Mouse (Mus musculus) neural tube, embryonic 14.5 days (tissue): ENCODE measurements around the gene Dock10. TPM values are rescaled to one million over a fixed set of nuclear protein-coding genes. Genes with fewer than 3 reads are reported as not detected.

Source experiments
- ATAC-seq: fragments of 200-750 bp; cut with Nextera tagmentation; 2 replicates; pipeline ENCODE4 v1.8.0; 2017; ENCODE audit warnings: low read depth, mild to moderate bottlenecking, moderate TSS enrichment, moderate library complexity
- H3K27ac ChIP-seq: fragments of 300-500 bp; sonication (generic); 2 replicates; pipeline ENCODE4 v1.5.1; 2014; ENCODE audit warnings: low read depth, mild to moderate bottlenecking, control low read depth, low read length, moderate library complexity, mixed read lengths
- H3K27me3 ChIP-seq: fragments of 300-500 bp; sonication (generic); 2 replicates; pipeline ENCODE4 v1.6.1; 2014; ENCODE audit warnings: low read length; ENCODE audit not compliant: control insufficient read depth, insufficient read depth
- H3K36me3 ChIP-seq: fragments of 300-500 bp; sonication (generic); 2 replicates; pipeline ENCODE4 v1.6.1; 2014; ENCODE audit warnings: low read length, mixed read lengths; ENCODE audit not compliant: control insufficient read depth, insufficient read depth
- H3K4me1 ChIP-seq: fragments of 300-500 bp; sonication (generic); 2 replicates; pipeline ENCODE4 v1.6.1; 2014; ENCODE audit warnings: low read length; ENCODE audit not compliant: control insufficient read depth, insufficient read depth
- H3K4me2 ChIP-seq: fragments of 300-500 bp; sonication (generic); 2 replicates; pipeline ENCODE4 v1.6.1; 2014; ENCODE audit warnings: mild to moderate bottlenecking, low read depth, low read length, control low read depth
- H3K4me3 ChIP-seq: fragments of 300-500 bp; sonication (generic); 2 replicates; pipeline ENCODE4 v1.5.1; 2014; ENCODE audit warnings: low read depth, low read length, control low read depth, mixed read lengths
- H3K9ac ChIP-seq: fragments of 300-500 bp; sonication (generic); replicated peaks from 2 replicates; pipeline ENCODE4 v1.6.1; 2014; ENCODE audit warnings: low read depth, mild to moderate bottlenecking, control low read depth, low read length, mixed read lengths
- H3K9me3 ChIP-seq: fragments of 300-500 bp; sonication (generic); 2 replicates; pipeline ENCODE4 v1.6.1; 2016; ENCODE audit warnings: low read length; ENCODE audit not compliant: control insufficient read depth
- WGBS: fragments of 180-500 bp; shearing (Covaris S2); extraction: QIAGEN DNeasy Blood & Tissue Kit; methylation state at CpG from one replicate; pipeline ENCODE4 v1.1.7; 2014; 5-methylcytosine and 5-hydroxymethylcytosine counted together
- polyA plus RNA-seq: library from polyadenylated mRNA; unstranded; fragments of >200 nt; fragmentation: Nextera tagmentation; extraction: Ambion mirVana; gene quantifications from 2 replicates; pipeline ENCODE4 v1.2.1, GENCODE M21; 2014

Dock10 gene
- polyA plus RNA-seq, 1 experiment from 2014 or later, result 8.3 TPM

- WGBS, result 97% methylated on average over 3 of the region's 3 CpGs
- Histone ChIP-seq H3K4me1 (no peaks in the 10 kb centered on the region), H3K9ac (no peak overlapping the region), H3K4me2 (no peak overlapping the region), H3K4me3 (no peak overlapping the region), H3K27ac (no peak overlapping the region), H3K9me3 (no peaks in the 10 kb centered on the region), H3K36me3 (no peaks in the 10 kb centered on the region), H3K27me3 (no peaks in the 10 kb centered on the region)
- ATAC-seq, result no peak
Observed at GRCm38 (mm10) chr1:80582186-80582585, 176.1 kb downstream of the Dock10 start.

GRCm38 (mm10) chr1:80576898-80577297, 181.4 kb downstream of the Dock10 start:
- H3K4me3 ChIP-seq, result no peak overlapping the region
- no peaks in the 10 kb centered on the region for H3K9me3 ChIP-seq
- no peak for ATAC-seq
- no peaks in the 10 kb centered on the region for H3K4me1 ChIP-seq
- H3K36me3 ChIP-seq, result no peaks in the 10 kb centered on the region
- no peaks in the 10 kb centered on the region for H3K27me3 ChIP-seq
- H3K27ac ChIP-seq, result no peak overlapping the region
- WGBS, result 77% methylated on average over 2 of the region's 2 CpGs
- H3K4me2 ChIP-seq, result no peak overlapping the region
- no peak overlapping the region for H3K9ac ChIP-seq

GRCm38 (mm10) chr1:80556446-80556845, 201.9 kb downstream of the Dock10 start:
- 100% methylated on average over 1 of the region's 1 CpGs for WGBS
- H3K4me1 ChIP-seq, result no peaks in the 10 kb centered on the region
- H3K4me3 ChIP-seq, result no peak overlapping the region
- H3K9me3 ChIP-seq, result no peaks in the 10 kb centered on the region
- no peak overlapping the region for H3K4me2 ChIP-seq
- no peak overlapping the region for H3K9ac ChIP-seq
- H3K27me3 ChIP-seq, result no peaks in the 10 kb centered on the region
- H3K27ac ChIP-seq, result no peak overlapping the region
- H3K36me3 ChIP-seq, result no peaks in the 10 kb centered on the region
- ATAC-seq, result no peak

GRCm38 (mm10) chr1:80541522-80541921, 216.8 kb downstream of the Dock10 start:
- Histone ChIP-seq H3K9me3 (no peaks in the 10 kb centered on the region), H3K4me1 (no peaks in the 10 kb centered on the region), H3K27ac (no peak overlapping the region), H3K4me2 (no peak overlapping the region), H3K27me3 (no peaks in the 10 kb centered on the region), H3K36me3 (no peaks in the 10 kb centered on the region), H3K9ac (no peak overlapping the region), H3K4me3 (no peak overlapping the region)
- 72% methylated on average over 3 of the region's 3 CpGs for WGBS
- no peak; the same call in 1 of the 2 replicates for ATAC-seq

- 77% methylated on average over 5 of the region's 5 CpGs for WGBS
- ATAC-seq, result no peak
- no peaks in the 10 kb centered on the region for H3K27me3 ChIP-seq
Observed at GRCm38 (mm10) chr1:80522197-80522596, 236.1 kb downstream of the Dock10 start.

GRCm38 (mm10) chr1:80520456-80520855, 237.9 kb downstream of the Dock10 start:
- no peak for ATAC-seq
- no peaks in the 10 kb centered on the region for H3K4me1 ChIP-seq
- no peak overlapping the region for H3K9ac ChIP-seq
- no peaks in the 10 kb centered on the region for H3K27me3 ChIP-seq
- H3K36me3 ChIP-seq, result no peaks in the 10 kb centered on the region
- H3K4me3 ChIP-seq, result no peak overlapping the region
- H3K9me3 ChIP-seq, result no peaks in the 10 kb centered on the region
- H3K27ac ChIP-seq, result no peak overlapping the region
- 21% methylated on average over 2 of the region's 2 CpGs for WGBS
- H3K4me2 ChIP-seq, result no peak overlapping the region

More at GRCm38 (mm10) chr1:80522197-80522596, 236.1 kb downstream of the Dock10 start:
- H3K4me3 ChIP-seq, result no peak overlapping the region
- no peaks in the 10 kb centered on the region for H3K36me3 ChIP-seq
- no peaks in the 10 kb centered on the region for H3K9me3 ChIP-seq
- no peak overlapping the region for H3K9ac ChIP-seq
- no peaks in the 10 kb centered on the region for H3K4me1 ChIP-seq
- no peak overlapping the region for H3K4me2 ChIP-seq
- no peak overlapping the region for H3K27ac ChIP-seq

GRCm38 (mm10) chr1:80519893-80520292, 238.4 kb downstream of the Dock10 start:
- 5% methylated on average over 1 of the region's 1 CpGs for WGBS
- H3K27ac ChIP-seq, result no peak overlapping the region
- ATAC-seq, result no peak

GRCm38 (mm10) chr1:80515836-80516235, 242.5 kb downstream of the Dock10 start:
- Histone ChIP-seq H3K27me3 (no peaks in the 10 kb centered on the region), H3K9me3 (no peaks in the 10 kb centered on the region), H3K36me3 (no peaks in the 10 kb centered on the region), H3K4me3 (no peak overlapping the region), H3K4me1 (no peaks in the 10 kb centered on the region), H3K27ac (no peak overlapping the region), H3K4me2 (no peak overlapping the region), H3K9ac (no peak overlapping the region)
- 50% methylated on average over 6 of the region's 6 CpGs for WGBS
- ATAC-seq, result no peak

More at GRCm38 (mm10) chr1:80519893-80520292, 238.4 kb downstream of the Dock10 start:
- no peak overlapping the region for H3K4me2 ChIP-seq
- H3K4me3 ChIP-seq, result no peak overlapping the region
- H3K4me1 ChIP-seq, result no peaks in the 10 kb centered on the region
- no peak overlapping the region for H3K9ac ChIP-seq
- no peaks in the 10 kb centered on the region for H3K9me3 ChIP-seq
- H3K36me3 ChIP-seq, result no peaks in the 10 kb centered on the region
- H3K27me3 ChIP-seq, result no peaks in the 10 kb centered on the region

GRCm38 (mm10) chr1:80512210-80512948, 245.9 kb downstream of the Dock10 start:
- ATAC-seq, result peak; percentile 45; the same call in 1 of the 2 replicates
- H3K36me3 ChIP-seq, result no peaks in the 10 kb centered on the region
- WGBS, result 68% methylated on average over 8 of the region's 8 CpGs

More at GRCm38 (mm10) chr1:80512210-80512948, 245.9 kb downstream of the Dock10 start:
- no peak overlapping the region for H3K9ac ChIP-seq
- no peaks in the 10 kb centered on the region for H3K9me3 ChIP-seq
- H3K27ac ChIP-seq, result no peak overlapping the region
- no peak overlapping the region for H3K4me3 ChIP-seq
- no peak overlapping the region for H3K4me2 ChIP-seq
- H3K4me1 ChIP-seq, result no peaks in the 10 kb centered on the region
- no peaks in the 10 kb centered on the region for H3K27me3 ChIP-seq
